Mouse (Mus musculus) ES-E14 (cell line): ENCODE measurements around the gene Fsip1.

Source experiments
- CHD2 ChIP-seq: IDR thresholded peaks from 2 replicates; pipeline ENCODE4 v1.6.1; 2014; ENCODE audit warnings: mild to moderate bottlenecking, low read depth, low read length, inconsistent platforms
- HCFC1 ChIP-seq: IDR thresholded peaks from 2 replicates; pipeline ENCODE4 v1.6.1; 2012; ENCODE audit warnings: low read length, inconsistent platforms, borderline replicate concordance; ENCODE audit not compliant: insufficient read depth
- MAFK ChIP-seq: IDR thresholded peaks from 2 replicates; pipeline ENCODE4 v1.6.1; 2014; ENCODE audit warnings: mild to moderate bottlenecking, low read depth, low read length, inconsistent platforms; ENCODE audit not compliant: insufficient read depth
- ZC3H11A ChIP-seq: IDR thresholded peaks from 2 replicates; pipeline ENCODE4 v1.6.1; 2012; ENCODE audit warnings: low read depth, mild to moderate bottlenecking, inconsistent platforms, low read length, borderline replicate concordance
- ZNF384 ChIP-seq: IDR thresholded peaks from 2 replicates; pipeline ENCODE4 v1.6.1; 2012; ENCODE audit warnings: low read depth, low read length, inconsistent platforms

GRCm38 (mm10) chr2:118209712-118210111, 47.1 kb downstream of the Fsip1 start:
- TF ChIP-seq CHD2 (no peak), MAFK (no peak), ZNF384 (no peak), HCFC1 (no peak), ZC3H11A (no peak)
